Mouse (Mus musculus) CH12.LX (cell line): Measurements from ENCODE around the gene Nynrin. TPM values are rescaled to one million over a fixed set of nuclear protein-coding genes. Genes with fewer than 3 reads are reported as not detected.

Experiments used
- DNase-seq: peaks from one replicate; pipeline ENCODE4 v3.0.0-alpha.2; 2013; ENCODE audit errors: extremely low read depth
- H3K27ac ChIP-seq: 2 replicates; pipeline ENCODE4 v1.5.1; 2012; ENCODE audit warnings: low read depth, mild to moderate bottlenecking, control low read depth, moderate library complexity; ENCODE audit not compliant: insufficient read depth
- H3K27me3 ChIP-seq: replicated peaks from 2 replicates; pipeline ENCODE3; 2012; ENCODE audit warnings: inconsistent platforms
- H3K36me3 ChIP-seq, 2 experiments: replicated peaks in 1 of 2; 2 replicates each; pipeline versions ENCODE3 to v1.6.1; 2012; ENCODE audit warnings: inconsistent platforms in 1 of 2, low read length in 1 of 2, mild to moderate bottlenecking in 1 of 2, mixed read lengths in 1 of 2, moderate library complexity in 1 of 2; ENCODE audit not compliant: control insufficient read depth in 1 of 2, insufficient read depth in 1 of 2
- H3K4me1 ChIP-seq, 2 experiments: 2 replicates each; pipeline ENCODE4 v1.6.1; 2012; ENCODE audit warnings: inconsistent platforms in 1 of 2, moderate library complexity in 1 of 2; ENCODE audit not compliant: insufficient read depth in 2 of 2, control insufficient read depth in 1 of 2
- H3K4me2 ChIP-seq: 2 replicates; pipeline ENCODE4 v1.6.1; 2012; ENCODE audit warnings: low read depth, mild to moderate bottlenecking, control low read depth; ENCODE audit not compliant: poor library complexity, insufficient read depth, severe bottlenecking
- H3K4me3 ChIP-seq, 3 experiments: fragments of 150-350 bp in 1 of 3; sonication (generic) in 1 of 3; replicated peaks in 1 of 3; 2 replicates each; pipeline versions ENCODE3 to v1.5.1; 2011 to 2012; ENCODE audit warnings: low read depth in 2 of 3, low read length in 2 of 3, mild to moderate bottlenecking in 2 of 3, moderate library complexity in 2 of 3, control low read depth in 1 of 3, improper control_type of control experiment in 1 of 3, inconsistent platforms in 1 of 3, mixed read lengths in 1 of 3; ENCODE audit not compliant: poor library complexity in 1 of 3
- H3K79me2 ChIP-seq: replicated peaks from 2 replicates; pipeline ENCODE4 v1.6.1; 2012; ENCODE audit warnings: mild to moderate bottlenecking, moderate library complexity; ENCODE audit not compliant: control insufficient read depth, poor library complexity, insufficient read depth, severe bottlenecking; ENCODE audit errors: extremely low read depth
- H3K9ac ChIP-seq: 2 replicates; pipeline ENCODE4 v1.6.1; 2012; ENCODE audit warnings: low read depth, mild to moderate bottlenecking, control low read depth, moderate library complexity; ENCODE audit not compliant: insufficient read depth
- H3K9me3 ChIP-seq: replicated peaks from 2 replicates; pipeline ENCODE3; 2012; ENCODE audit warnings: low read length, inconsistent platforms, mixed read lengths
- CTCF ChIP-seq, 2 experiments: IDR thresholded peaks in 1 of 2; conservative IDR thresholded peaks in 1 of 2; 2 replicates each; pipeline ENCODE4 v1.5.1; 2011 to 2012; ENCODE audit warnings: low read depth in 2 of 2, low read length in 2 of 2, improper control_type of control experiment in 1 of 2, inconsistent platforms in 1 of 2, mild to moderate bottlenecking in 1 of 2, moderate library complexity in 1 of 2
- E2F4 ChIP-seq: IDR thresholded peaks from 2 replicates; pipeline ENCODE4 v1.6.1; 2011; ENCODE audit warnings: low read depth, low read length, improper control_type of control experiment; ENCODE audit not compliant: insufficient replicate concordance
- ELF1 ChIP-seq: IDR thresholded peaks from 2 replicates; pipeline ENCODE4 v1.6.1; 2014; ENCODE audit warnings: low read depth, mild to moderate bottlenecking, inconsistent platforms, low read length, improper control_type of control experiment
- ETS1 ChIP-seq: conservative IDR thresholded peaks from 2 replicates; pipeline ENCODE4 v1.6.1; 2012; ENCODE audit warnings: low read depth, mild to moderate bottlenecking, inconsistent platforms, low read length, improper control_type of control experiment, moderate library complexity
- GABPA ChIP-seq: IDR thresholded peaks from 2 replicates; pipeline ENCODE4 v1.6.1; 2012; ENCODE audit warnings: low read depth, low read length, improper control_type of control experiment, inconsistent platforms; ENCODE audit not compliant: insufficient replicate concordance
- IRF4 ChIP-seq: IDR thresholded peaks from 2 replicates; pipeline ENCODE4 v1.6.1; 2014; ENCODE audit warnings: low read depth, mild to moderate bottlenecking, inconsistent platforms, low read length, improper control_type of control experiment
- JUN ChIP-seq: IDR thresholded peaks from 2 replicates; pipeline ENCODE4 v1.6.1; 2011; ENCODE audit warnings: low read depth, mild to moderate bottlenecking, low read length, improper control_type of control experiment, moderate library complexity; ENCODE audit not compliant: insufficient read depth
- JUND ChIP-seq: conservative IDR thresholded peaks from 2 replicates; pipeline ENCODE4 v1.6.1; 2011; ENCODE audit warnings: low read depth, low read length, improper control_type of control experiment
- MAFK ChIP-seq: IDR thresholded peaks from 2 replicates; pipeline ENCODE4 v1.6.1; 2011; ENCODE audit warnings: low read length, improper control_type of control experiment; ENCODE audit not compliant: insufficient replicate concordance
- MEF2A ChIP-seq: IDR thresholded peaks from 2 replicates; pipeline ENCODE4 v1.6.1; 2014; ENCODE audit warnings: low read depth, mild to moderate bottlenecking, inconsistent platforms, low read length, improper control_type of control experiment, borderline replicate concordance
- MYC ChIP-seq: IDR thresholded peaks from 2 replicates; pipeline ENCODE4 v1.6.1; 2011; ENCODE audit warnings: low read depth, mild to moderate bottlenecking, improper control_type of control experiment, low read length
- NELFE ChIP-seq: IDR thresholded peaks from 2 replicates; pipeline ENCODE4 v1.6.1; 2011; ENCODE audit warnings: low read depth, low read length, improper control_type of control experiment
- POLR2A ChIP-seq: IDR thresholded peaks from 2 replicates; pipeline ENCODE4 v1.6.1; 2011; ENCODE audit warnings: low read depth, mild to moderate bottlenecking, improper control_type of control experiment, low read length
- UBTF ChIP-seq: IDR thresholded peaks from 2 replicates; pipeline ENCODE4 v1.6.1; 2012; ENCODE audit warnings: low read depth, mild to moderate bottlenecking, inconsistent platforms, low read length, improper control_type of control experiment, moderate library complexity
- USF1 ChIP-seq: IDR thresholded peaks from 2 replicates; pipeline ENCODE4 v1.6.1; 2014; ENCODE audit warnings: low read depth, mild to moderate bottlenecking, inconsistent platforms, low read length, improper control_type of control experiment
- ZMIZ1 ChIP-seq: IDR thresholded peaks from 2 replicates; pipeline ENCODE4 v1.6.1; 2012; ENCODE audit warnings: low read depth, mild to moderate bottlenecking, inconsistent platforms, low read length, improper control_type of control experiment
- dilution Hi-C: fragments of 300-500 bp; cut with MboI; formaldehyde crosslinking; loops from 2 replicates; pipeline ENCODE4 v1.14.3; 2020; ENCODE audit warnings: low sequenced_read_pairs; ENCODE audit not compliant: extremely low pct_unique_long_range_greater_than_20kb, extremely low pct_ligation_motif_present
- in situ Hi-C: fragments of 300-500 bp; cut with MboI; formaldehyde crosslinking; loops from 3 replicates; pipeline ENCODE4 v1.14.3; 2019; ENCODE audit warnings: low sequenced_read_pairs, low pct_ligation_motif_present, low pct_unique_long_range_greater_than_20kb, mixed read lengths
- polyA plus RNA-seq: library from polyadenylated mRNA; unstranded; fragments of >175 nt; gene quantifications from 2 replicates; pipeline ENCODE4 v1.2.1, GENCODE M21; 2012; ENCODE audit warnings: low read depth; ENCODE audit not compliant: insufficient read length
- total RNA-seq, 2 experiments: library from RNA; depleted of rRNA; stranded (reverse); fragments of 300-350 nt in 1 of 2; fragments of >200 nt in 1 of 2; gene quantifications; 2 replicates each; pipeline ENCODE4 v1.2.3; 2012 to 2014

The Nynrin gene
- total and polyA plus RNA-seq, 3 experiments = under 0.01 to 0.10 TPM; not detected in 1

DNA sequence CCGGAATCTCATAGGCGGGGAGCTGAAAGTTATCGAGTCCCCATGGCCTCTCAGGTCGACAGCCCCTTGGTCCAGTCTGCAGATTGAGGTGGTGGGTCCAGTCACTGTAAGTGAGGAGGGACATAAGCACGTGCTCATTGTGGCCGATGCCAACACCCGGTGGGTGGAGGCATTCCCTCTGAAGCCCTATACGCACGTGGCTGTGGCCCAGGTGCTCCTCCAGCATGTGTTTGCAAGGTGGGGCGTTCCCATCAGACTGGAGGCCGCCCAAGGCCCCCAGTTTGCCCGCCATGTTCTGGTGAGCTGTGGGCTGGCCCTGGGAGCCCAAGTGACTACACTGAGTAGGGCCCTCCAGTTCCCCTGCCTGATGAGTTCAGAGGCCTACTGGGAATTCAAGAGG is 18.2 kb downstream of the Nynrin start:
- dilution Hi-C loops (no loop called here), in situ Hi-C loops (loop anchor here (5.0 kb wide), 1 partner anchor 35 kb away; no protein-coding TSS in a partner anchor)
- DNase-seq = no peak

GRCm38 (mm10) chr14:55872551-55872950 is 18.7 kb downstream of the Nynrin start:
- dilution Hi-C loops = no loop called here
- Histone ChIP-seq H3K4me3 (no peak overlapping the region), H3K4me1 (peaks cover 13 to 42% of the 10 kb centered on the region in 2 experiments), H3K27me3 (peaks cover 9% of the 10 kb centered on the region), H3K36me3 (no peaks in the 10 kb centered on the region), H3K79me2 (no peaks in the 10 kb centered on the region), H3K27ac (no peak overlapping the region), H3K4me2 (no peak overlapping the region)
- in situ Hi-C loops = loop anchor here (5.0 kb wide), 1 partner anchor 35 kb away; no protein-coding TSS in a partner anchor
- no peak for DNase-seq
- no peak for TF ChIP-seq MYC
- no peak for TF ChIP-seq ZMIZ1
- no peak for TF ChIP-seq POLR2A
- TF ChIP-seq JUN = no peak
- no peak for TF ChIP-seq IRF4
- no peak for TF ChIP-seq MAFK
- no peak for TF ChIP-seq USF1
- TF ChIP-seq, all 38 proteins: peak for 0
- Histone ChIP-seq H3K9ac (no peak overlapping the region), H3K9me3 (peaks cover 10% of the 10 kb centered on the region)

More for the DNA sequence above, 18.2 kb downstream of the Nynrin start:
- no peak overlapping the region for H3K27ac ChIP-seq
- H3K27me3 ChIP-seq = peaks cover 9% of the 10 kb centered on the region
- peaks cover 10% of the 10 kb centered on the region for H3K9me3 ChIP-seq
- TF ChIP-seq ETS1 (no peak), UBTF (no peak), E2F4 (no peak), GABPA (no peak), CTCF (conservative IDR thresholded peaks at IDR 0.05 in 1 of 2, IDR thresholded peaks at IDR 0.05 in 1 of 2; ENCODE audit: low read depth in 2 of 2, low read length in 2 of 2) (no peak), MAFK (no peak), NELFE (no peak), MEF2A (no peak), JUND (no peak), ELF1 (no peak)
- H3K4me3 ChIP-seq = no peak overlapping the region
- H3K36me3 ChIP-seq = no peaks in the 10 kb centered on the region
- H3K4me2 ChIP-seq = no peak overlapping the region
- no peaks in the 10 kb centered on the region for H3K79me2 ChIP-seq
- H3K9ac ChIP-seq = no peak overlapping the region
- H3K4me1 ChIP-seq = peaks cover 13 to 45% of the 10 kb centered on the region in 2 experiments
